Mouse (Mus musculus) spleen, adult 2 months (tissue): ENCODE measurements around the gene Grin2d.

Experiments
- CTCF ChIP-seq: fragments of 200-500 bp; IDR thresholded peaks from 2 replicates; pipeline ENCODE4 v1.5.1; 2011; ENCODE audit warnings: mild to moderate bottlenecking, inconsistent platforms; ENCODE audit not compliant: insufficient read depth, insufficient read length, insufficient replicate concordance; ENCODE audit errors: extremely low read depth
- POLR2A ChIP-seq: fragments of 200-500 bp; IDR thresholded peaks from 2 replicates; pipeline ENCODE4 v1.6.1; 2011; ENCODE audit warnings: low read depth, low read length, inconsistent platforms

GRCm38 (mm10) chr7:45793969-45794585, 84.1 kb downstream of the Grin2d start:
- TF ChIP-seq POLR2A (no peak), CTCF (no peak)
